Mouse (Mus musculus): ENCODE data around the gene Gm3486.
"Not testable (repeated sequence)": the region's sequence is repeated elsewhere in the genome, so short reads cannot be mapped to it uniquely, and the experiment has no call there.

Gene Gm3486

DNA sequence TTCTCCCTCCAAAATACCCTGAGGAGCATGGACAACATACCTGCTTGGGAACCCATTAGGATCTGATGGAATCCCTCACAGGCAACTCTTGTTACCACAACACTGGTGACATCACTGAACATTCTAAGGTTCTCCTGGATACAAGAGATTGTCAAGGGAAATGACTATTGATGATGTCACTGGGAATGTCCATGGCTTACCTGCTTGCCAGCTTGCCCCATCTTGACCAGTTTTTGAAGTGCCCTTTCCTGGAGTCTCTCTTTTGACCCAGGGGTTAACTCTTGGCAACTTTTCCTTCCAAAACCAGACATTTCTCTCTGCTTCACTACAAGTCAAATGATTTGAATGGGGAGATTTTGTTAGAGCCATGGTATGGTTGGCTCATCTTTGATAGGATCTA, at the start of gene Gm3486:
Gm3486 (minus strand) TSS at position 101 of the 400 bp plus-strand sequence.
- DNase-seq (ENCODE audit: low read depth, low spot score), result not testable (repeated sequence)

DNA sequence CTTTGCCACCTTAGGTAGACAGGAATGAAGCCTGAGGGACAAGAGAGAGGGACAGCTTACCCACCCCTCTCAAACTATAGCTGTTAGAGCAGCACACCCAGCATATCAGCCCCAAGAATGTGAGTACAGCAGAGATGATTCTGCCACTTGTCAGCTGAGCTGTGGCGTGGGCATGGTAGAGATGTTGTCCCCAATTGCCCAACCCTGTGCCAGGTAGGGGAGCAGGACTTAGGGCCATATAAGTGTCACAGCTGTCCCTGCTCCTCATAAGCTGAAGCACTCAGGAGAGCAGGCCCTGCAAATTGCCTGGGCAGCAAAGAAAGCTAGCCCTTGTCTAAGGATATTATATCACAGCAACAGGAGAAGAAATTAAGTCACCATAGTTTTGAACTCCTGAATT, 35.4 kb upstream of the Gm3486 start:
- not testable (repeated sequence) for DNase-seq (ENCODE audit: low read depth, low spot score)

DNA sequence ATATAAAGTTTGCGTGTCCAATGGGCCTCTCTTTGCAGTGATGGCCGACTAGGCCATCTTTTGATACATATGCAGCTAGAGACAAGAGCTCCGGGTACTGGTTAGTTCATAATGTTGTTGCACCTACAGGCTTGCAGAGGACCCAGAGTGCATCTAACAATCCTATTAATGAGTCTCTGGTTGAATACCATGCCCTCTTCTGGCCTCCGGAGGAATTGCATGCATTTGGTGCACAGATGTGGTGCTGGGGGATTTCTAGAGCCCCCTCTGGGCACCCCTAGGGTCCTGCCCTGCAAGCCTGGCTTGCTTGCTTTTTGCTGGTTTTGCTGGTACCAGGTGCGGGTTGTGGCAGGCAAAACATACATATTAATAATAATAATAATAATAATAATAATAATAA, 31.4 kb upstream of the Gm3486 start:
- not testable (repeated sequence) for DNase-seq (ENCODE audit: low read depth, low spot score)

DNA sequence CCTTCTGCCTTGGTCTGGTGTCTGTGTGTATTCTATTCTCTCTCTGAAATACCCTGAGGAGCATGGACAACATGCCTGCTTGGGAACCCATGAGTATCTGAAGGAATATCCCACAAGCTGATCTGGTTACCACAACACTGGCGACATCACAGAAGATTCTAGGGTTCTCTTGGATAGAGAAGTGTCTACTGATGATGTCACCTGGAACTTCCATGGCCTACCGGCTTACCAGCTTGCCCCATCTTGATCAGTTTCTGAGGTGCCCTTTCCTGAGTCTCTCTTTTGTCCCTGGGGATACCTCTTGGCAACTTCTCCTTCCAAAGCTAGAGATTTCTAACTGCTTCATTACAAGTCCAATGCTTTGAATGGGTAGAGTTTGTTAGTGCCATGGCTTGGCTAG, 35.9 kb downstream of the Gm3486 start, which contains the start of gene Gm7954:
Gm7954 (minus strand) TSS at position 101 of the 400 bp plus-strand sequence.
- DNase-seq (ENCODE audit: low read depth, low spot score), result not testable (repeated sequence)

Data from retina, adult 2 months (tissue).